Mouse (Mus musculus): ENCODE data around the gene Gosr2. TPM values are rescaled to one million over a fixed set of nuclear protein-coding genes. Genes with fewer than 3 reads are reported as not detected.

The Gosr2 gene
- polyA plus RNA-seq, 1 experiment from 2014 or later = 95.6 TPM

GRCm38 (mm10) chr11:103716971-103717370, 19.3 kb upstream of the Gosr2 start:
- 35% methylated on average over 9 of the region's 9 CpGs for WGBS
- Histone ChIP-seq H3K4me1 (peaks cover 36% of the 10 kb centered on the region), H3K36me3 (no peaks in the 10 kb centered on the region), H3K27ac (replicated peaks) (0 out of 2 replicates have a peak overlapping the region, but pooled peaks have one; percentile 28), H3K4me3 (no peak overlapping the region), H3K27me3 (ENCODE audit: low read depth, poor library complexity, severe bottlenecking) (peaks cover 62% of the 10 kb centered on the region), H3K9me3 (replicated peaks) (no peaks in the 10 kb centered on the region)
- no peak for DNase-seq (ENCODE audit: low spot score)

- 84% methylated on average over 2 of the region's 2 CpGs for WGBS
Measured at GRCm38 (mm10) chr11:103714074-103714473, 16.4 kb upstream of the Gosr2 start.

DNA sequence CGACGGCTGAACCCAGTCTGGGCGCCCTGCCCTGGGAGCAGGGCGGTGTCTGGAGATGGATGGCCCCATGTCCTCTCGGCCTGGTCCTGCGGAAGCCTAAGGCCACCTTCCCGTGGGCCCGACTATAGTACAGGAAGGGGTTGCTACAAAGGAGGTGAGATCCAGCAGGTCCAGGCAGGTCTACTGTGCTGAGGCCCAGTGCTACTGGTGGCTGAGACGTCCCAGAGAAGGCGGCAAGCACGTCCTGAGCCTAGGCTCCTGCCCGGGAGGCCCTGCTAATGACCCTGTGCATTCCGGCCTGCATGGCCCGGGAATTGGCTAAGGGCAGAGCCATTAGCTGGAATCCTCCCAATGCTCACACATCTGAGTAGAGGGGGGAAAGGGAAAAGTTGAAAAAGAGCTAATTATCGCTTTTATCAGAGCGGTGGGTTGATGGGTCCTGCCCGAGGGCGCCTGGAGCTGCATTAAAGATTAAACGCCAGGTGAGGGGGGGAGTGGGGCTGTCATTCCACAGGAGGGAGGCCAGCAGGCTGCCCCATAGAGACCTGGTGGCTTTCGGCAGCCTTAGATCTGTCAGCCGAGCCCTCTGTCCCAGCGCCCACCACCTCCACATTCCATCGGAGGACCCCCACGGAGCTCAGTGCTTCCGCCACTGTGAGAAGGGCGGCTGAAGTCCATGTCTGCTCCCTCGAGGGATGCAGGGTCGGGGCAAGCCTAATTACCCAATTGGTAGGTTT, 14.3 kb upstream of the Gosr2 start:
- no peak for DNase-seq (ENCODE audit: low spot score)
- no peaks in the 10 kb centered on the region for H3K36me3 ChIP-seq
- H3K9me3 ChIP-seq (replicated peaks) = no peaks in the 10 kb centered on the region
- peaks cover 36% of the 10 kb centered on the region for H3K27me3 ChIP-seq (ENCODE audit: low read depth, poor library complexity, severe bottlenecking)
- peaks cover 7% of the 10 kb centered on the region for H3K4me1 ChIP-seq
- no peak overlapping the region for H3K27ac ChIP-seq (replicated peaks)
- 62% methylated on average over 28 of the region's 28 CpGs for WGBS
- no peak overlapping the region for H3K4me3 ChIP-seq

More at GRCm38 (mm10) chr11:103714074-103714473, 16.4 kb upstream of the Gosr2 start:
- no peak for DNase-seq (ENCODE audit: low spot score)
- Histone ChIP-seq H3K9me3 (replicated peaks) (no peaks in the 10 kb centered on the region), H3K4me3 (no peak overlapping the region), H3K36me3 (no peaks in the 10 kb centered on the region), H3K27me3 (ENCODE audit: low read depth, poor library complexity, severe bottlenecking) (peaks cover 48% of the 10 kb centered on the region), H3K27ac (replicated peaks) (no peak overlapping the region), H3K4me1 (peaks cover 28% of the 10 kb centered on the region)

- DNase-seq (ENCODE audit: low spot score) = no peak
- H3K9me3 ChIP-seq (replicated peaks) = no peaks in the 10 kb centered on the region
- no peaks in the 10 kb centered on the region for H3K36me3 ChIP-seq
- H3K27ac ChIP-seq (replicated peaks) = no peak overlapping the region
- peaks cover 20% of the 10 kb centered on the region for H3K27me3 ChIP-seq (ENCODE audit: low read depth, poor library complexity, severe bottlenecking)
- H3K4me3 ChIP-seq = no peak overlapping the region
- 89% methylated on average over 1 of the region's 1 CpGs for WGBS
- no peaks in the 10 kb centered on the region; the same call in 1 of the 2 replicates for H3K4me1 ChIP-seq
Measured at GRCm38 (mm10) chr11:103709982-103710381, 12.3 kb upstream of the Gosr2 start.

DNA sequence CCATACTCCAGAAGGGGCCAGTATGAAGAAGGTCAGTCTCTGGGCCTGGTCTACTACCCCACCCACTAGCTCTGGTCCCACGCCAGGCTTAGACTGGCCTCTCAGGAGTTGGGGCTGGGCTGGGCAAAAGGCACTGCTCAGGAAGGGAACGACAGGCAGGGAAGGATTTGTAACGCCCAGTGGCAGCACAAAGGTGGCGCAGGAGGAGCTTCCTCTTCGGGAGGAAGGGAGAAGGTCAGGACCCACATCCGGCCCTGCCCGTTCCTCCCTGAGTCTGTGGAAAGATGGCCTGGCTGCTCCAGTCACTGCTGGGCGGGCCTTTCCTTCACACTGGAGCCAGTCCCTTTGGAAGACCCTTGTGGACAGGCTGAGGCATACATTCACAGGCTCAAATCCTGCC, 9.3 kb upstream of the Gosr2 start:
- H3K27ac ChIP-seq (replicated peaks) = no peak overlapping the region
- 56% methylated on average over 8 of the region's 8 CpGs for WGBS
- H3K4me3 ChIP-seq = no peak overlapping the region
- no peaks in the 10 kb centered on the region for H3K9me3 ChIP-seq (replicated peaks)
- no peaks in the 10 kb centered on the region; the same call in 1 of the 2 replicates for H3K4me1 ChIP-seq
- no peak for DNase-seq (ENCODE audit: low spot score)
- H3K27me3 ChIP-seq (ENCODE audit: low read depth, poor library complexity, severe bottlenecking) = no peaks in the 10 kb centered on the region
- H3K36me3 ChIP-seq = 0 out of 2 replicates have a peak, but pooled peaks cover 7% of the 10 kb centered on the region

DNA sequence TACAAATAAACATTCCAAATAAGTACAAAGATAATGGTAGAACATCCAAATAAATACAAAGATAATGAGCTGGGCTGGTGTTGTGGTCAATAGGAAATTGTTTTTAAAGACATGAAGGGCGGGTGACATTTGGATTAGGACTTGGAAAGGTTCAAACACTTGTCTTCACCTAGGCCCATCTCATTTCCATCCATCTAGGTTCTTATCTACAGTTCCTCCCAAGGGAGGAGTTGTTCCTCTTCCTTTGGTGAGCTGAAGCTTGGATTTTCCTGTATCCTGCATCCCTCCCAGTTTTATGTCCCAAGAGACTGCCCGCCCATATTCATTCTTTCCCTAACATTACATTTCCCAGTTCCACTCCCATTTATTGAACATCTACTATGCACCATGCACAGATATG, 528 bp upstream of the Gosr2 start:
- Histone ChIP-seq H3K27ac (replicated peaks) (peak overlapping the region; percentile 99), H3K27me3 (ENCODE audit: low read depth, poor library complexity, severe bottlenecking) (no peaks in the 10 kb centered on the region), H3K9me3 (replicated peaks) (no peaks in the 10 kb centered on the region), H3K4me3 (peak overlapping the region; percentile 92), H3K36me3 (0 out of 2 replicates have a peak, but pooled peaks cover 3% of the 10 kb centered on the region), H3K4me1 (peaks cover 14% of the 10 kb centered on the region)
- 70% methylated on average over 2 of the region's 2 CpGs for WGBS
- DNase-seq (ENCODE audit: low spot score) = no peak

DNA sequence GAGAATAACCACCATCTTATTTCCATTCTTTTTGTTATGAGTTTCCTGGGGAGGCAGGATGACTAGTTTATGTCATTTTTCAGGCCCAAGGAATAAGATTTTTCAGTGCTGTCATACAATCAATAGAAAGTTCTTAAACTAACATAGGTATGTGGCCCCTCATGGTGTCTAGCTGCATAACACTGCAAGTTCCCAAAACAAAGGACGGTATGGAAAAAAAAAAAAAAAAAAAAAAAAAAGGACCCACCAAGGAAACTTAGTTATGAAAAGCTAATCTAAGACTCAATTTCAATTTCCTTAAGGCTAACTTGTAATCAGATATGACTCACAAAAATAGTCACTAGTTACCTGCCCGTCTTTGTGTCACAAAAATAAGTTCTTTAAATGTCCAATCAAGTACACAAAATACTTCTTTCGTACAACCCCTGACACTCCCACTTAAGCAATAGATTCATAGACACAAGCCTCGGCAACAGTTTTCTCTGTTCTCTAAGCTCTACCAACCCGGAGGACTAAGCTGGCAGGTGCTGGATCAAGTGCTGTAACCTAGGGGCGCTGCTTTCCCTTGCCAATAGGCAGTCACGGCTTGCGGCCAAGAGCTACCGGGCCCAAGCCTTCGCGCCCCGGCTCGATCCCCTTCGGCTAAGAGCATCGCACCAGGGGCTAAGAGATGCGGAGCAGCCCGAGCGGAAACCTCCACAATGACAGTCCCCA, 690 bp downstream of the Gosr2 start:
- peak overlapping the region; percentile 99 for H3K27ac ChIP-seq (replicated peaks)
- no peak for DNase-seq (ENCODE audit: low spot score)

DNA sequence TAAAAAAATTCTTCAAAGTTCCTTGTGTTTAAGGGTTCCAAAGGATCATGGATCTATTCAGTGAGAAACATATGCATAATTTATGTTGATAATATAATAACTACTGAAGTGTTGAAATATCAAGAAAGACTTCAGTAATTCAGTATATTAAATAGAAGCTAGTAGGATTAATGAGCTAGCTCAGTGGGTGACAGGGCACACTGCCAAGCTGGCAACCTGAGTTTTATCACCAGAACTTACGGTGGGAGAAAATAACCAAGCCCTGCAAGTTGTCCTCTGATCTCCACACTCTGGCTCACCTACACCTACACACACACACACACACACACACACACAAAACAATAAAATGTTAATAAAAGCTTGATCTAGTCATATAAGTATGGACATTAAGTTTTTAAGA, 4.5 kb downstream of the Gosr2 start:
- H3K27ac ChIP-seq (replicated peaks) = no peak overlapping the region
- peaks cover 13% of the 10 kb centered on the region for H3K36me3 ChIP-seq
- 96% methylated on average over 1 of the region's 1 CpGs for WGBS
- DNase-seq (ENCODE audit: low spot score) = no peak
- H3K9me3 ChIP-seq (replicated peaks) = no peaks in the 10 kb centered on the region
- no peaks in the 10 kb centered on the region for H3K27me3 ChIP-seq (ENCODE audit: low read depth, poor library complexity, severe bottlenecking)
- H3K4me1 ChIP-seq = peaks cover 7% of the 10 kb centered on the region
- H3K4me3 ChIP-seq = no peak overlapping the region

More for the DNA sequence above, 690 bp downstream of the Gosr2 start:
- Histone ChIP-seq H3K4me1 (peaks cover 14% of the 10 kb centered on the region), H3K4me3 (peak overlapping the region; percentile 92), H3K27me3 (ENCODE audit: low read depth, poor library complexity, severe bottlenecking) (no peaks in the 10 kb centered on the region), H3K36me3 (0 out of 2 replicates have a peak, but pooled peaks cover 3% of the 10 kb centered on the region), H3K9me3 (replicated peaks) (no peaks in the 10 kb centered on the region)
- 2% methylated on average over 18 of the region's 18 CpGs for WGBS

DNA sequence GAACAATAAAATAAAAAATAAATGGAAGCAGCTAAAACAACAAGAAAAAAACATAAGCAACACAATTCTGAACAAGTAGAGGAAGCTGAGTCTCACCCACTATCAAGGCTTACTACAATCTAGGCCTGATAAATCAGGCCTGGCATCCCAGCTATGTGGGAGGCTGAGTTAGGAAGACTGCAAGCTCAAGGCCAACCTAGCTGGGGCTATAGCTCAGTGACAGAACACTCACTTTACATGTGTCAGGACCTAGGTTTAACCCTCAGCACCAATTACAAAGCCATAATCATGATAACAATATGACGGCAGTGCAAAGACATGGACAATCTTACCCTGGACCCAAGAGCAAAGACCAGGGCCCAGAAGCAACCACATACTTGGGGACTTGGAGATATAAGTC, 6.7 kb downstream of the Gosr2 start:
- Histone ChIP-seq H3K4me1 (no peaks in the 10 kb centered on the region), H3K9me3 (replicated peaks) (no peaks in the 10 kb centered on the region), H3K27ac (replicated peaks) (no peak overlapping the region), H3K4me3 (no peak overlapping the region), H3K27me3 (ENCODE audit: low read depth, poor library complexity, severe bottlenecking) (no peaks in the 10 kb centered on the region), H3K36me3 (peaks cover 34% of the 10 kb centered on the region)
- no peak for DNase-seq (ENCODE audit: low spot score)
- 90% methylated on average over 1 of the region's 1 CpGs for WGBS

DNA sequence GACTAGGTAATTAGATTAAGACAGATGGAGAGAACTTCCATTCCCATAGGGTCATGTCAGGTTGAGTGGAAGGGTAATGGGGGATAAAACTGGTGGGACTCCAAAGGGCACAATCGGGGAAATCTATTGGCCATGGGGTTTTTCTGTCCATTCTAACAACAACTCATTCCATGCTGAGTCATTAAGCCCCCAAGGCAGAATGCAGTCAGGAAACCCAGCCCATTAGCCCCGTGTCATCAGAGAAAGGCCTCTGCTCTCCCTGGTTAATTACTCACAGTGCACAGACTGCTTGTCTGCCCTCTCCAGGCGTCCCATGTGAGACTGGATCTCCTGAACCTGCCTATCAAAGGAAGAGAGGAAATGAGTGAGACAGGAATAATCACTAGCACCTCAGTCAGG, 8.7 kb downstream of the Gosr2 start:
- Histone ChIP-seq H3K36me3 (peaks cover 51% of the 10 kb centered on the region), H3K4me3 (no peak overlapping the region), H3K27me3 (ENCODE audit: low read depth, poor library complexity, severe bottlenecking) (no peaks in the 10 kb centered on the region), H3K9me3 (replicated peaks) (no peaks in the 10 kb centered on the region), H3K27ac (replicated peaks) (no peak overlapping the region), H3K4me1 (no peaks in the 10 kb centered on the region)
- no peak for DNase-seq (ENCODE audit: low spot score)
- WGBS = 48% methylated on average over 3 of the region's 3 CpGs

DNA sequence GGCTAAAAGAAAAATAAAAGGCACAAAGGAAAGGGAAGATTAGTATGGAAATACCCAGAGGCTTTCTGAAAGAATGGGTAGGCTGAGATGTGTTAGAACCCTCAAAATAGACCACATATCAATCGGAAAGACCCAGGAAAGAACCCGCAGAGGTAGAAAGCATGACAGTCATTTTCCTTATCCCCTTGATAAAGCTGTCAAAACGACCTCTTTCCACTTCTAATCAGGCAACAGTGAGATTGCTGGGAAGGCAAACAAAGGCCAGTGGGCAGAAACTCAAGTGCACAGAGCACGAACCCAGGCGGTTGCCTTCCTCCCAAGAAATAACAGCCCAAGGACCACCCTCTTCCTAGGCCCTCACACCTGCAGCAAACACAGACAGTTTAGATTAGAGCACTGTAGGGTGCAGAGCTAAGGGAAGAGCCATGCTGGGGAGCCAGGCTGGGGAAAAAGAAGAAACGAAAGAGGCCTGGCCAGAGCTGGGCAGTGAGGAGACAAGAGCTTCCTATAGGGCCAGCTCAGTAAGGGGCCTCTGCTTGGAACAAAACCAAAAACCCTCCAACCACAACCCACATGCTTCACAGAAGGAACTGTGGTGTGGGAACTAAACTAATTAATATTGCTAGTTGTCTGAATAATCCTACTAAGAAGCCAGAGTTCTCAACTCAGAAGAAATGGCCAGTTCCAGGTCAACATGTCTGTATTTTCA, 9.3 kb downstream of the Gosr2 start:
- no peaks in the 10 kb centered on the region for H3K9me3 ChIP-seq (replicated peaks)
- H3K27me3 ChIP-seq (ENCODE audit: low read depth, poor library complexity, severe bottlenecking) = no peaks in the 10 kb centered on the region
- no peak for DNase-seq (ENCODE audit: low spot score)
- peaks cover 57% of the 10 kb centered on the region for H3K36me3 ChIP-seq
- H3K4me3 ChIP-seq = no peak overlapping the region
- no peak overlapping the region for H3K27ac ChIP-seq (replicated peaks)
- H3K4me1 ChIP-seq = no peaks in the 10 kb centered on the region
- 64% methylated on average over 6 of the region's 6 CpGs for WGBS

GRCm38 (mm10) chr11:103686706-103687105, 11.0 kb downstream of the Gosr2 start:
- Histone ChIP-seq H3K4me3 (no peak overlapping the region), H3K27me3 (ENCODE audit: low read depth, poor library complexity, severe bottlenecking) (no peaks in the 10 kb centered on the region), H3K9me3 (replicated peaks) (no peaks in the 10 kb centered on the region), H3K27ac (replicated peaks) (no peak overlapping the region), H3K4me1 (no peaks in the 10 kb centered on the region), H3K36me3 (peaks cover 74% of the 10 kb centered on the region)
- WGBS = 92% methylated on average over 6 of the region's 6 CpGs
- DNase-seq (ENCODE audit: low spot score) = no peak

All from midbrain, embryonic 10.5 days (tissue).